Mouse (Mus musculus) kidney, postnatal 10 days (tissue): Measurements from ENCODE around the gene Vmn2r70.

Experiments
- DNase-seq: peaks from one replicate; pipeline ENCODE4 v3.0.0; 2021; ENCODE audit warnings: mixed read lengths

Vmn2r70 gene

DNA sequence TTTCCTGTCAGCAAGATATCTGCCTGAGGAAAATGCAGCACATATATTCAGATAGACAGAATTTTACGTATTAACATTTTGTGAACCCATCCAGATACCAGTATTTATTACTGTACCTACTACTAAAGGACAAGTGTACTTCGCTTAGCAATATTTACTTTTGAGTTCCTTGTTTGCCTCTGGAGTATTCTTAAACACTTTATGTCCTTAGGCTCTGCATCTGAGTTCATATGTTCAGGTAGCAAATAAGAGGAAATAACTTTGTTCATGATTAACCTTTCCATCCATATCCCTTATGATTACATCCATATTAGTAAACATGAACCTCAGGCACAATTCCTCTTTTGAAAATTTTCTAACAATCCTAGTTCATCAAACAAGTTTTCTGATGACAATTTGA, at the start of gene Vmn2r70:
Gene Vmn2r70 (minus strand): TSS at position 101 of the 400 bp plus-strand sequence.
- DNase-seq, result no peak

DNA sequence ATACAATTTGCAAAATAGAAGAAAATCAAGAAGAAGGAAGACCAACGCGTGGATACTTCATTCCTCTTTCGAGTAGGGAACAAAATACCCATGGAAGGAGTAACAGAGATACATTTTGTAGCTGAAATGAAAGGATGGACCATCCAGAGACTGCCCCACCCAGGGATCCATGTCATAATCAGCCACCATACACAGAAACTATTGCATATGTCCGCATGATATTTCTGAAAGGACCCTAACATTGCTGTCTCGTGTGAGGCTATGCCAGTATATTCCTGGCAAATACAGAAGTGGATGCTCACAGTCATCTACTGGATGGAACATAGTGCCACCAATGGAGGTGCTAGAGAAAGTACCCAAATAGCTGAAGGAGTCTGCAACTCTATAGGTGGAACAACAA, 6.2 kb downstream of the Vmn2r70 start, which contains the start of gene Vmn2r71:
Gene Vmn2r71 (plus strand): TSS at position 301 of the 400 bp plus-strand sequence.
- DNase-seq, result no peak

DNA sequence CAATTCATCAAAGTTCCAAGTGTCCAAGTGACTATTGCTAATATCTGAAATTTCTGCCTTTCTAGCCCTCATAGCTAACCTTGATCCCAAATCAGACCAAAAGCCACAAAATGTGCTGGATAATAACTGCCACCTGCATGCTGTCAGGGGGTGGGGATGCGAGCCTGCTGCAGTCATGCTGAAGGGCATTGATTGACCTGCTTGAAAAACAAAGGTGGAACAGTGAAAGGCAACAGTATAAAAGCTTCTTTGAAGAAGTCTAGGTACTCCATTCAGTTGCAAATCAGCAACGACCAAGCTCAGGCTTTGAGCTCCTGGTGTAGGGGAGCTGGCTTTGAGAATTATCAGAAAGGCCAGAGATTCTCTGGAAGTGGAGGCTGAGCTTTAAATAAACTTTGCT, 25.9 kb downstream of the Vmn2r70 start:
- DNase-seq, result no peak

DNA sequence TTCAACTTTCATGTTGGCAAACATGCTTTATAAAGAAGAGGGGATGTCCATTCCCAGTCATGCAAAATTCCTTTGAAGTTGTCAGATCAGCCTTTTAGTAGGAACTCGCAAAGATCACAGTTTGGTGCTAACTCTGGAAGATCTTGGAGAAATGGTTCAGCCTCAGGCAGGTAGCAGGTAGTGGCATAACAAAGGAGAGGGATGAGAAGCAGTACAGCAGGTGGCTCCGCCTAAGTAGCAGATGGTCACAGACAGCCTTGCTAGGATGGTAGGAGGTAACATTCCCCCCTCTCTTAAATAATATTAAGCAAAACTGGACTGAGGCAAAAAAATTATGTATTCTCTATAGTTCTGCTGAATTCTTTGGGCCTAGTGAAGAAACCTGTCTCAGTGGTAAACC, 26.9 kb downstream of the Vmn2r70 start:
- no peak for DNase-seq
